Mouse (Mus musculus) midbrain, embryonic 16.5 days (tissue): ENCODE measurements around the gene Csmd2. TPM values are rescaled to one million over a fixed set of nuclear protein-coding genes. Genes with fewer than 3 reads are reported as not detected.
A peak's percentile ranks its signal among the peaks of the same experiment; 100 is the strongest.

Experiments used
- ATAC-seq: fragments of 200-750 bp; cut with Nextera tagmentation; 2 replicates; pipeline ENCODE4 v1.8.0; 2017; ENCODE audit warnings: moderate TSS enrichment
- H3K27ac ChIP-seq: fragments of 300-500 bp; sonication (generic); 2 replicates; pipeline ENCODE4 v1.5.1; 2014; ENCODE audit warnings: mild to moderate bottlenecking, low read length, mixed read lengths
- H3K27me3 ChIP-seq: fragments of 300-500 bp; sonication (generic); 2 replicates; pipeline ENCODE4 v1.6.1; 2014; ENCODE audit warnings: low read depth, low read length, mixed read lengths; ENCODE audit not compliant: control insufficient read depth, insufficient read depth
- H3K36me3 ChIP-seq: fragments of 300-500 bp; sonication (generic); 2 replicates; pipeline ENCODE4 v1.6.1; 2014; ENCODE audit warnings: mild to moderate bottlenecking, low read length, moderate library complexity, mixed read lengths; ENCODE audit not compliant: control insufficient read depth, insufficient read depth
- H3K4me1 ChIP-seq: fragments of 300-500 bp; sonication (generic); 2 replicates; pipeline ENCODE4 v1.6.1; 2014; ENCODE audit warnings: mild to moderate bottlenecking, low read length, mixed read lengths; ENCODE audit not compliant: control insufficient read depth, insufficient read depth
- H3K4me2 ChIP-seq: fragments of 300-500 bp; sonication (generic); 2 replicates; pipeline ENCODE4 v1.6.1; 2014; ENCODE audit warnings: mild to moderate bottlenecking, low read length, mixed read lengths
- H3K4me3 ChIP-seq: fragments of 300-500 bp; sonication (generic); 2 replicates; pipeline ENCODE4 v1.5.1; 2014; ENCODE audit warnings: low read depth, mild to moderate bottlenecking, low read length, moderate library complexity, mixed read lengths
- H3K9ac ChIP-seq: fragments of 300-500 bp; sonication (generic); 2 replicates; pipeline ENCODE4 v1.6.1; 2014; ENCODE audit warnings: low read depth, low read length, mixed read lengths
- H3K9me3 ChIP-seq: fragments of 300-500 bp; sonication (generic); replicated peaks from 2 replicates; pipeline ENCODE4 v1.6.1; 2014; ENCODE audit warnings: mild to moderate bottlenecking, low read length, mixed read lengths; ENCODE audit not compliant: control insufficient read depth, poor library complexity, severe bottlenecking
- WGBS: fragments of 180-500 bp; shearing (Covaris S2); extraction: QIAGEN DNeasy Blood & Tissue Kit; methylation state at CpG from one replicate; pipeline ENCODE4 v1.1.7; 2014; 5-methylcytosine and 5-hydroxymethylcytosine counted together
- polyA plus RNA-seq: library from polyadenylated mRNA; unstranded; fragments of >200 nt; fragmentation: Nextera tagmentation; extraction: Ambion mirVana; gene quantifications from 2 replicates; pipeline ENCODE4 v1.2.1, GENCODE M21; 2015

Gene Csmd2
- polyA plus RNA-seq, 1 experiment from 2014 or later = 13.7 TPM

GRCm38 (mm10) chr4:128483891-128484290 is 496.2 kb downstream of the Csmd2 start:
- no peak overlapping the region for H3K4me2 ChIP-seq
- WGBS = 87% methylated on average over 7 of the region's 7 CpGs
- no peak for ATAC-seq
- H3K4me3 ChIP-seq = no peak overlapping the region
- no peak overlapping the region for H3K9ac ChIP-seq
- no peaks in the 10 kb centered on the region for H3K9me3 ChIP-seq
- no peak overlapping the region for H3K27ac ChIP-seq
- H3K36me3 ChIP-seq = peaks cover 24% of the 10 kb centered on the region
- no peaks in the 10 kb centered on the region for H3K4me1 ChIP-seq
- no peaks in the 10 kb centered on the region for H3K27me3 ChIP-seq

- H3K4me1 ChIP-seq = no peaks in the 10 kb centered on the region
- peaks cover 25% of the 10 kb centered on the region for H3K36me3 ChIP-seq
- H3K27me3 ChIP-seq = no peaks in the 10 kb centered on the region
- 84% methylated on average over 2 of the region's 2 CpGs for WGBS
- ATAC-seq = no peak; the same call in 1 of the 2 replicates
- H3K4me2 ChIP-seq = no peak overlapping the region
- no peaks in the 10 kb centered on the region for H3K9me3 ChIP-seq
- H3K27ac ChIP-seq = no peak overlapping the region
- no peak overlapping the region for H3K4me3 ChIP-seq
- H3K9ac ChIP-seq = no peak overlapping the region
Observed at GRCm38 (mm10) chr4:128484679-128485078, 497.0 kb downstream of the Csmd2 start.

- Histone ChIP-seq H3K36me3 (peaks cover 16% of the 10 kb centered on the region), H3K4me3 (no peak overlapping the region), H3K9ac (no peak overlapping the region), H3K27ac (no peak overlapping the region), H3K27me3 (no peaks in the 10 kb centered on the region), H3K4me2 (no peak overlapping the region), H3K9me3 (no peaks in the 10 kb centered on the region), H3K4me1 (no peaks in the 10 kb centered on the region)
- no peak for ATAC-seq
- WGBS = 65% methylated on average over 11 of the region's 11 CpGs
Observed at GRCm38 (mm10) chr4:128489521-128490100, 502.0 kb downstream of the Csmd2 start.

- Histone ChIP-seq H3K4me3 (no peak overlapping the region), H3K36me3 (peaks cover 17% of the 10 kb centered on the region), H3K9me3 (no peaks in the 10 kb centered on the region), H3K27me3 (no peaks in the 10 kb centered on the region), H3K4me2 (no peak overlapping the region), H3K27ac (peak overlapping the region; percentile 57), H3K4me1 (no peaks in the 10 kb centered on the region), H3K9ac (no peak overlapping the region)
- peak; percentile 66; the same call in 1 of the 2 replicates for ATAC-seq
- WGBS = 23% methylated on average over 8 of the region's 8 CpGs
Observed at GRCm38 (mm10) chr4:128492055-128492454, 504.4 kb downstream of the Csmd2 start.

- Histone ChIP-seq H3K9ac (no peak overlapping the region), H3K4me2 (no peak overlapping the region), H3K4me1 (no peaks in the 10 kb centered on the region; the same call in 1 of the 2 replicates), H3K27me3 (no peaks in the 10 kb centered on the region), H3K27ac (peak overlapping the region; percentile 17; the same call in 1 of the 2 replicates), H3K9me3 (no peaks in the 10 kb centered on the region), H3K4me3 (no peak overlapping the region), H3K36me3 (peaks cover 15% of the 10 kb centered on the region)
- WGBS = 85% methylated on average over 2 of the region's 2 CpGs
- ATAC-seq = no peak
Observed at GRCm38 (mm10) chr4:128499980-128500379, 512.3 kb downstream of the Csmd2 start.

GRCm38 (mm10) chr4:128506878-128507277 is 519.2 kb downstream of the Csmd2 start:
- no peak overlapping the region for H3K27ac ChIP-seq
- no peaks in the 10 kb centered on the region for H3K4me1 ChIP-seq
- H3K27me3 ChIP-seq = no peaks in the 10 kb centered on the region
- no peak overlapping the region for H3K4me2 ChIP-seq
- H3K4me3 ChIP-seq = no peak overlapping the region
- no peak overlapping the region for H3K9ac ChIP-seq
- 74% methylated on average over 10 of the region's 10 CpGs for WGBS
- H3K9me3 ChIP-seq = no peaks in the 10 kb centered on the region
- no peak for ATAC-seq
- H3K36me3 ChIP-seq = peaks cover 17% of the 10 kb centered on the region

GRCm38 (mm10) chr4:128509885-128510284 is 522.2 kb downstream of the Csmd2 start:
- Histone ChIP-seq H3K9me3 (no peaks in the 10 kb centered on the region), H3K36me3 (peaks cover 26% of the 10 kb centered on the region), H3K27me3 (no peaks in the 10 kb centered on the region), H3K4me1 (no peaks in the 10 kb centered on the region), H3K27ac (no peak overlapping the region), H3K4me3 (no peak overlapping the region), H3K4me2 (no peak overlapping the region), H3K9ac (no peak overlapping the region)
- ATAC-seq = no peak
- WGBS = 87% methylated on average over 5 of the region's 5 CpGs

GRCm38 (mm10) chr4:128514496-128514895 is 526.8 kb downstream of the Csmd2 start:
- WGBS = 71% methylated on average over 5 of the region's 5 CpGs
- no peak overlapping the region for H3K9ac ChIP-seq
- no peaks in the 10 kb centered on the region for H3K27me3 ChIP-seq
- H3K4me2 ChIP-seq = no peak overlapping the region
- H3K27ac ChIP-seq = no peak overlapping the region
- H3K4me3 ChIP-seq = no peak overlapping the region
- no peaks in the 10 kb centered on the region for H3K4me1 ChIP-seq
- H3K9me3 ChIP-seq = no peaks in the 10 kb centered on the region
- ATAC-seq = no peak
- H3K36me3 ChIP-seq = peaks cover 25% of the 10 kb centered on the region

GRCm38 (mm10) chr4:128521276-128521675 is 533.6 kb downstream of the Csmd2 start:
- H3K27ac ChIP-seq = no peak overlapping the region
- 84% methylated on average over 6 of the region's 6 CpGs for WGBS
- H3K4me3 ChIP-seq = no peak overlapping the region
- no peaks in the 10 kb centered on the region for H3K9me3 ChIP-seq
- no peak overlapping the region for H3K9ac ChIP-seq
- no peak for ATAC-seq
- H3K27me3 ChIP-seq = no peaks in the 10 kb centered on the region
- H3K4me1 ChIP-seq = no peaks in the 10 kb centered on the region
- no peak overlapping the region for H3K4me2 ChIP-seq
- H3K36me3 ChIP-seq = peaks cover 7% of the 10 kb centered on the region
